Mouse (Mus musculus) thymus, adult 2 months (tissue): ENCODE measurements around the gene Ppid.

ENCODE experiments used
- CTCF ChIP-seq: fragments of 200-500 bp; IDR thresholded peaks from 2 replicates; pipeline ENCODE4 v1.5.1; 2012; ENCODE audit warnings: mild to moderate bottlenecking, control low read depth, low read length, moderate library complexity, borderline replicate concordance; ENCODE audit not compliant: control insufficient read depth, poor library complexity, insufficient read depth; ENCODE audit errors: extremely low read depth
- POLR2A ChIP-seq: fragments of 200-500 bp; IDR thresholded peaks from 2 replicates; pipeline ENCODE4 v1.6.1; 2012; ENCODE audit warnings: mild to moderate bottlenecking, low read length, control low read depth, moderate library complexity; ENCODE audit not compliant: control insufficient read depth, poor library complexity, insufficient read depth; ENCODE audit errors: extremely low read depth

DNA sequence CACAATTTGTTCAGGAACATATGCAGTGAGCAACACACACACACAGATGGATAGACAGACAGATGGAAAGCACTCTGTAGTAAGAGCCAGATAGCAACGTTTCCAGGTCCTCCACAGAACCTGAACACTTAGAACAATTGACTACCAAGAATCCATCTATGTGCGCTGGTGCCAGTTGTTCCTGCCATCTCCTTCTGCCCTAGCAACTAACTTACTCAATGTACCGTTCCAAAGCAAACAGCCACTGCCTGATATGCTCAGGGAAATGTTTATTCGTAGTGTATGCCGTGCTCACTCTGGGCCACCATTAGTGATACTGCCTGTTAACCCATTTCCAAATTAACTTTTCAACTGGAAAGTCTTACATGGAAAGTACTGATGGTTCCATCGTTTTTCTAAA, 36.1 kb upstream of the Ppid start:
- TF ChIP-seq CTCF (no peak), POLR2A (no peak)
